Mouse (Mus musculus) right cerebral cortex, postnatal 36 days (tissue): ENCODE measurements at regions not wholly inside any gene's neighbourhood (a gene's known extent, or its start where the extent isn't known, plus 50 kb on each side); places are given as distances from the start of the nearest gene placed in this dataset.

Experiments used
- DNase-seq, 2 experiments: peaks; one replicate each; pipeline ENCODE4 v3.0.0; 2022; ENCODE audit warnings: low spot score in 2 of 2, mixed read lengths in 1 of 2

DNA sequence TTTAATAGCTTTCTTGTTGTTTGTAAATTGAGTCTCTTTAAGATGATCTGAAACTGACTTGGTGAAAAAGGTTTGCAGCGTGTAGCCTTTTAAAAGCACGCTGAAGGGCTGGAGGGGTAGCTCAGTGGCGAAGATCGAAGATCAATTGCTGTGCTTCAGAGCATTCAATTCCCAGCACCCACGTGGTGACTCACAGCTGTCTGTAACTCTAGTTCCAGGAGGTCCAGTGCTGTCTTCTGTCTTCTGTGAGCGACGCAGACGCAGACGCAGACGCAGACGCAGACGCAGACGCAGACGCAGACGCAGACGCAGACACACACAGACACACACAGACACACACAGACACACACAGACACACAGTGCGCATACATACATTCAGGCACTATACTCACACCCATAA is 99.1 kb upstream of the Map4k3 start:
- DNase-seq: no peak

DNA sequence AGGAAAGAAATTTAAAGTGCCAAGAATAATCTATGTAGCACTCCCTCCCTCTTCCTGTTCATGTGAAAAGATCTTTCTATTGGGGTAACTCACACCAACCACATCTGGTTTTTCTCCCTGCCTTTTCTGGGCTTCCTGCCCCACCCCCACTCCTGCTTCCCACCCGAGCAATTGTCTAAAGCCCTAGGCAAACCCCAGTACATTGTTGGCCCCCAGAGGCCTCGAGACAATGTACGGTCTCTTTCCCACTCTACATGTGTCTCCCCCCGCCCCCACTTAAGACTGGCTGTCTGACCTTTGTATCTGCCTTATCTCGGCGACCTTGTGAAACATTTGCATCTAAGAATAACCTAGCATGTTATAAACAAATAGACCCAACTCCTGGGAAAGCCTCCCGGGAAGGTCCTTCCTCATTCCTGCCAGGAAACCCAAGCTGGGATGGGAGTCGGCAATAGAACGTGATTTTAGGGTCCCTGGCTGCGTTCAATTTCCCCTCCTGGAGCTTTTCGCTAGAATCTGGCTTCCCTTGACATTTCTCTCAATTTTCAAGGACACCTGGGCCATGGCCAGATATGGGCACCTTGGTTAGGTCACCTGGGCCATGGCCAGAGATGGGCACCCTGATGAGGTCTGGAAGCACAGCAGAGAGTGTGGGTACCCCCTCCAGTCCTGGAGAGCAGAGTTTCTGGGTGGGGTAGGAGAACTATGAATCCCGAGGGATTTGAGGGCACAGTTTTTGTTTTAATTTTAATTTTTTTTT is 97.9 kb upstream of the Map4k3 start:
- DNase-seq: no peak

DNA sequence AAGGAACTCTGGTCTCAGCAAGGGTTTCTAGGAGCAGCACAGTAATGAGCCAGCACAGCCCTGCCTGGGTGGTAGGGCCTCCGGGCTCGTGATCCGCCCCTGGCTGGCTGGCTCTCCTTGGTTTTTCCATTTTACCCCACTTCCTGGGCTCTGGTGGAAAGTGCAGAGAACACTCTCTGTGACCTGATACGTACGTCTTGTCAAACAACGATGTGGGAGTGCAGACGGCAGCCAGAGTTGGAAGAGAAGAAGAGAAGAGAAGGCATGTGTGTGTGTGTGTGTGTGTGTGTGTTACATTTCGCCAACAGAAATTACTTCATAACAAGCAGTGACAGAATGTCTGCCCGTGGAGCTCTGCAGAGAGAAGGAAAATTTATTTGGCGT is 97.2 kb upstream of the Map4k3 start:
- no peak for DNase-seq

DNA sequence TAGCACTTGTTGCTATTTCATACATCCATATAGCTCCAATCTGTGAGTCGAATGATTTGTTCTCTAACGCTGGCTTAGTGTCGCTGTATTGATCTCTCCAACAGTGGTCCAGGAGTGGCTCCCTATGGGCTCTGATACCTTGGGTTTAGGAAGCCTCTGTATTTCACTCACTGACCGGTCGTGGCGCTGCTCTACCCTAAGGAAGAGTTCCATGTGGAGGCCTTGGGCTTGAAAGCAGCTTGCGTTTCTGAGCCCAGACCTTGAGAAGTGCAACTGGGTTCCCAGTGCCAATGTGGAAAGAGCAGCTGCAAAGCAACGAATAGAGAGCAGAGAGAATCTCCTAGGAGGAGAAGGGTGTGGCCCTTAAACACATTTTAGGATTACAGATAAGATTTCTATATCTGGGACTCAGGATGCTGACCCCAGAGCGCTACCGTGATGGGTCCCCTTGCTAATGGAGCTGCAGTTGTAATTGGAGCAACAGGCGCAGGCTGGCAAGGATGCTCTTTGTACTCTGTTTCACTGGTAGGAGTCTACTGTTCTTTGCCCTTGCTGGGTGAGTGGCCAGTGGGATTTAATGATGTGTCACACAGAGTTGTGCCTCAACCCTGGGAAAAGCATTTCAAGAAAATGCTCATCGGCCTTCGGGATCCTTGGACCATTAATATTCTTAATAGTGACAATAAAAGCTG is 96.7 kb upstream of the Map4k3 start:
- no peak for DNase-seq

DNA sequence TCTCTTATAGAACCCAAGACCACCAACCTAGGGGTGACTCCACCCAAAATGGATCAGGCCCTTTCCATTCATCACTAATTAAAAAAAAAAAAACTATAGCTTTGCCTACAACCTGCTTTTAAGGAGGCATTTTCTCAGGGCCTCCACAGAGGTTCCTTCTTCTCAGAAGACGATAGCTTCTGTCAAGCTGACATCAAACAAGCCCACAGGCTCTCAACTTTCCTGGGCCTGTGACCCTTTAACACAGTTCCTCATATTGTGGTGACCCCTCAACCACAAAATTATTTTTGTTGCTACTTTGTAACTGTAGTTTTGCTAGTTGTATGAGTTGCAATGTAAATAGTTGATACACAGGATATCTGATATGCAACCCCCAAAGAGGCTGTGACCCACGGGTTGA is 96.0 kb upstream of the Map4k3 start:
- DNase-seq: no peak

DNA sequence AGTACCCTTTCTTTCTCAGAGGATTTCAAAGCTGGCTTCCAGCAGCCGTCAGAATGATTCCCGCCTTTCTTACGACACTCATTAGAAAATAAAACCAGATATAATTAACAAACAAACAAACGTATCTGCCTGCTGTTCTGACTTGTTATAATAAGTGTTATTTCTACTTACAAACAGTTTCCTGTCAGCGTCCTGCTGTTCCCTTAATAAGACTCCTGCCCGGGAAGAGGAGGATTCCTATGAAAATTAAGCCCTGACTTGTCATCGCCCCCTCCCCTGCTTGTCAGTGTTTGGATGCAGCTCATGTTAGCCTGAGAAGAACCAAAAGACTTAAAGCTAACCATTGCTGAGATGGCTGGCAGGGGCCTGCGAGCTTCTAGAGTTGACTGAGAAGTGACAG is 92.6 kb upstream of the Map4k3 start:
- DNase-seq: no peak

DNA sequence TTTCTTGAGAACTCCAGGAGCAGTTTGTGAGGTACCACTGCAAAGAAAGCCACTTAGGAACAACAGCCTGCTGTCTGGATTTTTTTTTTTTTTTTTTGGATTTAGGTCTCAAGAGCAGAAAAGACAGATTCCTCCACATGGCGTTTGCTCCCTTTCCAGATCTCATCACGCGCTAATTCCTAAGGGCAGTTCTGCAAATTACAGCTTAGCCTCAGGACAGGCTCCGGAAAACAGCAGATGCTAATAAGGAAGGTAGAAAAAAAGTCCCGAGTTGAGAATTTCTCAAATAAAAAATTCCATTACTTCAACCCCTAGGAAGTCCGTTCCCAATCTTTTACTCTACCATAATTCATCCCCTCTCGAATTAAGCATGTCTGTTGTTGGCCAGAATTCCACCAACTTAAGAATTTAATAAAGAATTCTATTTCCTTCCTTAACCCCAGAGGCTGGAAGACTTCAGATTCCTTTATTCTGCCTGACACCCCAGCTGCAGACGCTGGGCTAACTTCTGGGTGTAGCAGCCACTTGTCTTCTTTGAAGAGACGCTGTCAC is 90.3 kb upstream of the Map4k3 start:
- DNase-seq: no peak

DNA sequence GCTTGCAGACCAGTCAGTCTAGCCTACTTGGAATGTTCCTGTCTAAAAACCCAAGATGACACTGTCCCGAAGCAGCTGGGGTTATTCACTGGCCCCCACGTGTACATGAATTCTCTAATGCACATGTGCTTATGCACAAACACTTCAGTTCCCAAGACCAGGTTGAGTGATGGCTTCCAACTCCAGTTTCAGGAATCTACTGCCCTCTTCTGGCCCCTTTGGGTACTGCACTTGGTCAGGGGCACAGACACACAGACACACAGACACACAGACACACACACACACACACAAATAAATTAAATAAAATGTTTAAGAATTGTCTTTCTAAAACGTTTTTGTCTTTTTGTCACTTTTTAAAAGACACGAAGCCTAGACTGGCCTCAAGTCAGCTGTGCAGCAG is 87.5 kb upstream of the Map4k3 start:
- DNase-seq: no peak

DNA sequence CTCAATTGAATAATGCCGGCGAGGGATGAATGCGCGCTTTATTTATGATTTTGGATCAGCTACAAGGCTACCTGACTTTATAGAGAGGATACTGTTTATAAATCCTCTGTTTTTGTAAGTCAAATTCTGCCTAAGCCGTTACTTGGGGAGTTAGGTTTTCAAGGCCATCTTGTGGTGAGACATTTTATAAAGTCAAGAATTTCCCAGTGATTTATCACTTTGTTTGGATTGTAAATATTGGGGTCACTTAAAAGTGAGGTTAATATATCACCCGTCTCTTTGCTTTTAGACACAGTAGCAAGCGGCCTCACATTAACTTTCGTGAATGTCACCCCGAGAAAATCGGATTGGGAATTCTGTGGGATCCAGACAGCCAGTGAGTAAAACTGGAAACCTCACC is 84.9 kb upstream of the Map4k3 start:
- DNase-seq: no peak

DNA sequence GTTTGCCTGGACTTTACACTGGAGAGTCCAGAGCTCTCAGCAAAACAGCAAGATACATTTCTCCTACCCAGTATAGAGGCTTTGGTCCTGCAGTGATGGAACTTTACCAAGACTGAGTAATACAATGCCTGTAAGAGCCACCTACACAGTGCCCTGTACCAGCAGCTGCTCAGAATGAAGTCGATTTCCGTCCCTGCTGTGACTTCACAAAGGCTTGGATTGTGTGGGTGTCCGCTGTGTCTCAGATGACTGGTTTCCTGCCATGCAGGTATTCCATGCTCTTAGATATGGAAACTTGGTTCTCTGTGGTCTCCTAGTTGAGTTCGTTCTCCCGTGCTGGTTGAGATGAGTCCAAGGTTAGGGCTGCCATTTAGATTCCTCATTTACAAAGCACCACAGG is 81.0 kb upstream of the Map4k3 start:
- peak in 1 of 2 experiments; percentile 40 for DNase-seq

DNA sequence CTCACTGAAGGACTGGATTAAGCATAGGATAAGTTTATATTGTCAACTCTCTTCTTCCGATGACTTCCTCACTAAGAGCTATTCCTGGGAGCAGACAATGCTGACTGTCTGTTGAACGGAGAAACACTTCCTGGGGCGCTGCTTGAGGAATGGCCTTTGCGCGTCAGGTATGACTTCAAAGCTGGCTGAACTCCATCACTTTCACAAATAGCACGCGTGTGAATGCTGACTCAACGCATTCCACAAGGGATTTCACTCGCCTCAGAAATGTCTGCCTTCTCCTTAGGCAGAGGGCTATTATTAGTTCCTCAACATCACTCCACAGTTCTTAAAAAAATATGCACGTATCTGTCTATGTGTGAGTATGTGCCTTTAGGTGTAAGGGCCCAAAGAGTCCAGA is 79.8 kb upstream of the Map4k3 start:
- DNase-seq: no peak

DNA sequence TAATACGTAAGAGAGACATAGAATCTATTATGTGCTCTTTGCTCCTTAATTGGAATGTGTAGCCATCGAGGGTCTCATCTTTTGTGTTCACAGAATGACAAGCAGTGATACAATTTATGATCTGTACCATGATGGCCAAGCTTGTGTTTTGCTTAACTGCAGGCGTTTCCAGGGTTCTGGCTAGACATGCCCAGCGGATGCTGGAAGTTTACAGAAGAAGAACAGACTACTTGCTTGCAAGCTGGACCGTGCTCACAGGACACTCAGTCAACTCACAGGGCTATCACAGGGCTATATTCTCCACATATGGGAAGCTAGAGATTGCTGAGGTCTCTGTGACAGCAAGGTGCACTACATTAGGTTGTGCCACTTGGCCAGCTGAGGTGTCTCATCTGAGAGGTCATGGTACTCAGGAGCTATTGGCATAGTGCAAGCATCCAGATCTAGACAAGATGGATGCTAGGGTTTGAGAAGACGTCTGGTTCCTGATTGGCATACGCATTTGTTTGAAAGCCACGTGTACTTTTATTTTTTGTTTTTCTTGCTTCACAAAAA is 75.2 kb upstream of the Map4k3 start:
- DNase-seq: no peak

DNA sequence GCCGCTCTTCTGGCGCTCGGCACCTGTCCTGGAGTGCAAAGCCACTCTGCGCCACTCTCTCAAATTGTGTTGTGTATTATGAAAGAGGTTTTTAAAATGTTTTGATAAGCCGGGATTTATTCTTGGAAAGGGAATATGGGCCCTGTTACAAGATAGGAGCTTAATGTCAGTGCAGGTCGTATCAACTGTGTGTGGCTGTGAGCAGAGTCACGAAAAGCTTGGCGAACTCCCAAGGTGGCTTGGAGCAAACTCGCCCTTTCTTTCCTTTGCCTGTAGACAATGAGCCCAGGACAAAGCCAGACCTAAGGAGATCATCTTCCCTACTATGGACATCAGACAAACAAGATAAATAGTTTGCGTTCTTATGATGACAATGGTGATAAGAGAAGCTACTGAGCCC is 74.3 kb upstream of the Map4k3 start:
- DNase-seq: no peak

DNA sequence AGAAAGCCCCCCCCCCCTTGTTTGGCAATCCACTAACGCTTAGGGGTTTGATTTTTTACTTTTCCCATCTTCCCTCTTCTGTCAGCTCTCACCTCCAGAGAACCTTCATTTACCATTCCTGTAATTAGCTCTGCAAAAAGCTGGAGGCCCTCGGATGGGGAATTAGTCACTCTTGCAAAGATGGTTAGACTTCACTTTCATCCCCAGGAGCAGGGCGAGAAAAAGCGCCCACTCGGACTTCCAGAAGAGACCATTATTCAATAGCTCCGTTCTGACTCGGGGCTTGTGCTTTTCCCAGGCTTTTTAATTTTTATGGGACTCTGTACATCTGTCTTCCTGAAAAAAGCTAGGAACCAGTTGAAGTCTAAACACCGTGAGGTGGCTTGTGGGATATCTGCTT is 73.7 kb upstream of the Map4k3 start:
- DNase-seq: peak; percentile 49 to 52

DNA sequence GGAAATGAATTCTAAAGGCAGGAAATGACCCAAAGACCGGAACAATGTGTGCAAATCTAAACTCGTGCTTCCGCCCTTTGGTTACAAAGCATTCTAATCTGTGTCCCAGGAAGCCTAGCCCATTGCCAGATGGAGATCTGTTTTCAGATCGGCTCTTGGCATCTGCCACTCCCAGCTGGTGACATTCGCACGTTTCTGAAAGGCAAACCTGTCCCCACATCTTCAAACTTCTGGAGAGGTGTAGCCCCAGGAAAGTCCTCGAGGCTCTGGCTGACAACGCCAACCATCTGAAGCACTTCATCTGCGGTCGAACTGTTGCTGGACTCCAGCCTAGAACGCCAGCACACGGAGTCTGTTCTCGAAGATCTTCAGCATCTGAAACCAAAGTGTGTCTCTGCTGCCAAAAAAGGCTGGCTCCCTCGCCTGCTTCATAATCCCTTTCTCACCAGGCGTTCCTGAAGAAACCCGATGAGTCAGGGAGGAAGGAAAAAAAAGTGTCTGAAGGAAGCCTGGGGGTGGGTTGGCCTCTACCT is 73.2 kb upstream of the Map4k3 start:
- peak; percentile 87 to 92 for DNase-seq

DNA sequence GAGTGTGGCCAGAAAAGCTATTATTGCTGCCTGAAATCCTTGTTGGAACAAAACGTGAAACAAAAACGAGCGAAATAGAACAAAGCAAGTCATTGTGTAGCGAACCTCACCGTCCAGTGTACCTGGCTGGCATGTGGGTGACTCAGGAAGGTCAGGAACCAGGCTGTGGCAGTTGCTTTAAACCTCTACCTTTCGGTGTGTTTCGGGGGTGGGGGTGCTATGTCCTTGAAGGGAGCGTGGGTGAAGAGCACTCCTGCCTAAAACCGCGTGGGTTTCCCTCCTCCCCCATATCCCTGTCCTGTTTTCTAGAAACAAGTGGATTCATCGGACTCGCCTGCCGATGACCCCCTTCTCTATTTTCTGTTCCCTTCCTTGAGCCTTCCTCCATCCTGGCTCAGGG is 72.6 kb upstream of the Map4k3 start:
- DNase-seq: no peak

DNA sequence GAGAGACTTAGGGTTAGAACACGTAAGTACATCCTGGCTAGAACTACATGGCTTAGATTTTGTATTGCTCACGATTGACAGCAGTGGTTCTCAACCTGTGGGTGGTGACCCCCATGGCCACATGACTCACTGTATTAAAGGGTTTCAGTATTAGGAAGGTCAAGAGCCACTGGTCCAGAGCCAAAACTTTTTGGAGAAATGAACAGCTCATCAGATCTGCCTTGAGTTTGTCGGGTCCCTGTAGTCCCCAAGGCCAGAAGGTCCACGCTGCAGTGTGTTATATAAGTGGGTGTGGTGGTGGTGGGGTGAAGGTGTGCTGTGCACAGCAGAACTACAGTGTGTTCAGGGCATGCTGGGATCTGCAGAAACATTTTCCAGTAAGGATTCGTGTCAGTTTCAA is 72.2 kb upstream of the Map4k3 start:
- no peak for DNase-seq

DNA sequence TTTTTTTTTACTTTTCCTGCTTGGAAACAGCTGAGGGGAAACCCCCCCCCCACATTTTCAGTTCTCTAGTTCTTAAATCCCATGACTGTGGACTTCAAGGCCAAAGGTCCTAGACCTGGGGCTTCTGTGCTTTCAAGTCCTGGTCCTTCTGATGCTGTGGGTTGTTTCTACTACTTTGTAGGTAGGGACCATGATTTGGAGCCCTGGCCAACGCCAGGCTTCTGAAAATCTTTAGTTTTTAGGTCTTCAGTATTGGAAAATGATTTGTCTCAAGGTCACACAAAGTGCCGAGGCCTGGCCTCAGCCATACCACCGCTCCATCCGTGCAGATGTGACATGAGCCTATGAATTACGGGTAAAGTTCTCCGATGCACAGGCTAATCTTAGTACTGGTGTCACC is 70.8 kb upstream of the Map4k3 start:
- no peak for DNase-seq

DNA sequence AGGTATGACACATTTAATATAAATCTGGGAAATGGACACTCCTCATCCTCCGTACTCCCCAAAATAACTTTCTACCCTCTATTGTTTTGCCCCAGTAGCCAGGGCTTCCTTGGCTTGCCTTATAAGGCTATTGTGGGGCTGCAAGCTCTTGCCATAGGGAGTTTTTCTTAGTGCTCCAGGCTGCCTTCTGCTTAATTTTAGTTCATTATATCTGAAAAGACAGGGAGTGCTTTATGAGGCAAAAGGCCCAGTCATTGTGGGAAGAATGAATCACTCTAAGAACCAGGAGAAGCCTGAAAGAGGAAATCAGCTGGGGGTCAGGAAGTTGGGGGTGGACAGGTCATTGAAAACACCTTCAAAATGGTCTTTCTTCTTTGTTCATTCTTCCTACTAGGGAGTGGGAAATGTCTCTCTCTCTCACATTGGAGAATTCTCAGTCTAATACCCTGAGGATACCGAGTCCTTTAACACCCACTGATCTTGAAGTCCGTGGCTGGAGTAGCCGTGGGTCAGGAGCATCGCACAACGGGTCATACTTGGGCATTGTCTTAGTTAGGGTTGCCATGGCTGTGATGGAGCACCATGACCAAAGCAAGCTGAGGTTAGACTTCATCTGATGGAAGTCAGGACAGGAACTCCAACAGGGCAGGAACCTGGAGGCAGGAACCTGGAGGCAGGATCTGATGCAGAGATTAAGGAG is 70.1 kb upstream of the Map4k3 start:
- DNase-seq: no peak

DNA sequence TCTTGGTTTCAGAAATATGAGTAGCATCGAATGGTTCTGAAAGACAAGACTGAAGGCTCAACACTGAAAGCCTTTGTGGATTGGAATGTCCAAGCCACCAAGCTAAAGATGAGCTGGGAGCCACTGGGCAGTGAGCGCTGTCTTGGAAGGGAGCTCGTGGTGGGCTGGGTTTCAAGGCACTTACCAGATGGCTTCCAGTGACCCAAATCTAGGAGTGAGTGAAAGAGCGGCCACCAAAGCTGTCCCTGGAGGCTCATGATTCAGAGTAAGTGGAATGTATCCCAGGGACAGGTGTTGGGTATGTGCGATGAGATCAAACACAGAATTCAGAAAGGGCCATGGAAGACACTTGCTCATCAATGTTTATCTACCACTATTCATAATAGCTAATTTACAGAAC is 68.5 kb upstream of the Map4k3 start:
- no peak for DNase-seq

DNA sequence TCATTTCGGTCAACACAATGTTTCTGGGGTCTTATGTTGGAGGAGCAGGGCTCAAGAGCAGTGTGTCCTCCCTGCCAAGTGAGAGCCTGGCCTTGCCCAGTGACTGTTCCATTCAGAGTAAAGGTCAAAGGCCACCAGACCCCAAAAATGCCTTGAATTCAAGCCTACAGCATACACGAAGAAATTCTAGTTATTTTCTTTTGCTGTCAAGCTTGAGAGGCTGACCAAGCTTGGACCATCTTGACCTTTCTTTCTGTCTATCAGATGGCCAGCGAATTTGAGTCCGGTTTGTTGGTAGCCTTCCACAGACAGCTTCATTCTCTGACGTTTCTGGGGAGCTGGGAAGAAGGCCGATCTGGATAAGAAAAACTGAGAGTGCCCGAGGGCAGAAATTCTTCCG is 68.1 kb upstream of the Map4k3 start:
- no peak for DNase-seq

DNA sequence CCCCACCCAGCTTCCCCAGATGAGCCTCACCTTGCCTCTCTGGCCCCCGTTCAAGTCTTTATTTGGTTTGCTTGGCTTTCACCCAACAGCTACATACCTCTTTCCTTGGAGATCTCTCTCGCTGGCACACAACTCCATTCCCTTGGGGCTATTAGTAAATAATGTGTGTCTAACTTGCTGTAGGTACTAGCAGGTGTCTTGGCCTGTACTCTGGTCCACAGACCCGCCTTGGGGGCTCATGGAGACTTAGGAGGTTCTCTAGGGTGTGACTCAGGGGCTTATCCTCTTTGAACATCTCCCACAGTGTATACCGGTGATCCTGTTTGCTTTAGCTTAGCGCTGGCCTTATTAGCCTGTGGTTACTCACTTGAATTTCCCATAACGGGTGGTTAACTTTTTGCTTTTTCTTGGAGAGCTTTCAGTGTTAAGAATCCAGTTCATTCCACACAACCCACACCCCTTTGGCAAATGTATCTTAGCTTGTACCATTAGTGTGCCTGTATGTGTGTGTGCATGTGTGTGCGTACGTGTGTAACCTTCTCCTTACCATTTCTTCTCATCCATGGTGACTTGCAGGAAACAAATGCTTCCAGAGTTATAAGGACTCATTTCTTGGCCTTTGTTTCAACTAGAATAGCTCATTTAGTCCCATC is 67.3 kb upstream of the Map4k3 start:
- no peak for DNase-seq
